In the genomic region with DNA sequence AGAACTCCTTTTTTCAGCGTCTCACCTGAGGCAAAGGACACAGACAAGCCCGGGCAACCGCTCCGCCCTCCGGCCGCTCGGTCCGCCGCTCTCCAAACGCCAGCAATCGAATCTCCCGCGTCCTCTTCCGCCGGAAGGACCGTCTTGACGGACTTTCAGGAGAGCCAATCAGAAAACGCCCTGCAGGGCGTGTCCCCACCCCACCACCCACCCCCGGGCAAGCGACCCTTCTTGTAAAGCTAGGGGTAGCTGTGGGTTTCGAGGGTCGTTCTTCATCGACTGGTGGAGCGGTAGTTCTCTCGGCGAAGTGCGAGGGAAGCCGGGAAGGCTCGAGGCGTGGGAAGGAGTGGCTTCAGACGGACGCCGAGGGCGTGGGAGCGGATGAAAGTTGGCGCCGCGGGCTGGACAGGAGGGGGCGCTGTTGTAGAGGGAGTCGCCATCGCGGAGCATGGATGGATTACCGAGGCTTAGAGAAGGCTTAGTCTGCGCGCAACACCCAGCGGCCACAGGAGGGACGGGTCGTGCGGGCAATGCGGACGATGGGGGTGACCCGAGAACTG, we compare ENCODE assay signal across 8 mouse cellular contexts. TPM values are rescaled to one million over a fixed set of nuclear protein-coding genes. Genes with fewer than 3 reads are reported as not detected.
A peak's percentile ranks its signal among the peaks of the same experiment; 100 is the strongest.
DNase-seq lines count a peak whose midpoint lies in the region; ATAC-seq and TF ChIP-seq lines count a peak whose summit lies in the region.

A gene (minus strand): TSS at position 132 of the 560 bp plus-strand sequence.
A gene (plus strand): TSS at position 355 of the 560 bp plus-strand sequence.

- no peaks in the 10 kb centered on the region for H3K27me3 ChIP-seq in forebrain, embryonic 14.5 days (replicated peaks; ENCODE audit: control insufficient read depth, insufficient read depth, low read length)

- H3K4me3 ChIP-seq in forebrain, embryonic 14.5 days (ENCODE audit: low read depth, low read length) = peak within 1 kb of the TSS; percentile 55
- H3K4me3 ChIP-seq in lung, adult 2 months (replicated peaks; ENCODE audit: extremely low read depth, low read depth, low read length) = peak within 1 kb of the TSS; percentile 92

- WGBS in forebrain, embryonic 14.5 days = under 1% methylated on average over 53 of the region's 53 CpGs
- WGBS in lung, adult 2 months = under 1% methylated on average over 53 of the region's 53 CpGs

- TF ChIP-seq CTCF in lung, adult 2 months (IDR thresholded peaks at IDR 0.05; ENCODE audit: insufficient read depth, low read length) = peak; percentile 76

- peak within 1 kb of the TSS; percentile 97 for H3K27ac ChIP-seq in forebrain, embryonic 14.5 days (ENCODE audit: low read depth, low read length)

- TF ChIP-seq POLR2A in lung, adult 2 months (IDR thresholded peaks at IDR 0.05; ENCODE audit: borderline replicate concordance, extremely low read depth, low read depth, low read length) = peak; percentile 56; the same call in 1 of the 2 replicates

- peak; percentile 95 for DNase-seq in ES-CJ7 (ENCODE audit: low read depth, low spot score)
- peak; percentile 90 for DNase-seq in cerebellum, adult 11 months
- peak; percentile 97 for DNase-seq in forebrain, embryonic 14.5 days (ENCODE audit: low spot score)
- peak; percentile 84 for DNase-seq in heart, postnatal 25 days (ENCODE audit: low spot score)
- peak; percentile 84 to 93 for DNase-seq in layer of hippocampus, adult 18-20 months (ENCODE audit: low spot score in 2 of 2)
- peak; percentile 95 for DNase-seq in lung, adult 2 months
- peak; percentile 75 to 84 for DNase-seq in thymus, adult 18-20 months

- H3K36me3 ChIP-seq in forebrain, embryonic 14.5 days (ENCODE audit: control insufficient read depth, insufficient read depth, low read length) = no peaks in the 10 kb centered on the region

- peak within 1 kb of the TSS; percentile 55 for H3K4me2 ChIP-seq in forebrain, embryonic 14.5 days (ENCODE audit: low read length)

- peak within 1 kb of the TSS; percentile 78 for H3K9ac ChIP-seq in forebrain, embryonic 14.5 days (ENCODE audit: low read length)

- no peaks in the 10 kb centered on the region for H3K9me3 ChIP-seq in forebrain, embryonic 14.5 days (replicated peaks; ENCODE audit: control insufficient read depth, low read length)

- peak; percentile 89 for ATAC-seq in forebrain, embryonic 14.5 days
- ATAC-seq in neutrophil, adult 5-6 weeks (ENCODE audit: extremely low read depth, insufficient number of reproducible peaks, low FRiP score, poor library complexity, severe bottlenecking) = peak; percentile 70

- peaks cover 11% of the 10 kb centered on the region; the same call in 1 of the 2 replicates for H3K4me1 ChIP-seq in forebrain, embryonic 14.5 days (ENCODE audit: control insufficient read depth, insufficient read depth, low read length)
- H3K4me1 ChIP-seq in lung, adult 2 months (ENCODE audit: control insufficient read depth, insufficient read depth, low read length) = peaks cover 2% of the 10 kb centered on the region

- intact Hi-C loops in heart, postnatal 25 days (cut with DNase I) = loop anchor here (1.0 to 5.0 kb wide), 5 partner anchors 19 to 208 kb away; no protein-coding TSS in a partner anchor

RNA-seq across cellular contexts. Expression of the first gene that starts in this region (rescaled TPM):
- polyA plus RNA-seq in forebrain, embryonic 14.5 days (2014; fragmentation: Nextera tagmentation; extraction: Ambion mirVana) = 9.5 and 10.9 TPM in 2 replicates
- under 1 TPM; 0.31 to 0.36 TPM for total RNA-seq in heart, postnatal 25 days (2021)
- total RNA-seq in layer of hippocampus, adult 18-20 months (2021) = under 1 TPM; 0.33 to 0.62 TPM
- polyA plus RNA-seq in lung, adult 2 months (2012; rRNA removed) = 0.03 and 0.07 TPM in 2 replicates
- total RNA-seq in neutrophil, adult 5-6 weeks (2017) = 2.3 and 3.9 TPM in 2 replicates

RNA-seq across cellular contexts. Expression of the second gene that starts in this region (rescaled TPM):
- polyA plus RNA-seq in forebrain, embryonic 14.5 days (2014; fragmentation: Nextera tagmentation; extraction: Ambion mirVana) = 14.5 and 17.0 TPM in 2 replicates
- total RNA-seq in heart, postnatal 25 days (2021) = 10 to 100 TPM; 13.7 to 16.5 TPM
- total RNA-seq in layer of hippocampus, adult 18-20 months (2021) = 1 to 10 TPM; 5.9 to 7.0 TPM
- 25.4 and 32.5 TPM in 2 replicates for polyA plus RNA-seq in lung, adult 2 months (2012; rRNA removed)
- total RNA-seq in neutrophil, adult 5-6 weeks (2017) = 40.5 and 50.8 TPM in 2 replicates

Comparison
In these comparisons a context has a peak if more than half of its experiments do, and no peak if none do; other contexts are left out.
1. Peak in every context shown above with its lines: DNase-seq, ATAC-seq, H3K4me3 ChIP-seq and H3K27ac ChIP-seq.